Mouse (Mus musculus): ENCODE data around the gene Tanc1. TPM values are rescaled to one million over a fixed set of nuclear protein-coding genes. Genes with fewer than 3 reads are reported as not detected.

Gene Tanc1
- polyA plus RNA-seq, 2 experiments = 1.1 to 1.3 TPM

DNA sequence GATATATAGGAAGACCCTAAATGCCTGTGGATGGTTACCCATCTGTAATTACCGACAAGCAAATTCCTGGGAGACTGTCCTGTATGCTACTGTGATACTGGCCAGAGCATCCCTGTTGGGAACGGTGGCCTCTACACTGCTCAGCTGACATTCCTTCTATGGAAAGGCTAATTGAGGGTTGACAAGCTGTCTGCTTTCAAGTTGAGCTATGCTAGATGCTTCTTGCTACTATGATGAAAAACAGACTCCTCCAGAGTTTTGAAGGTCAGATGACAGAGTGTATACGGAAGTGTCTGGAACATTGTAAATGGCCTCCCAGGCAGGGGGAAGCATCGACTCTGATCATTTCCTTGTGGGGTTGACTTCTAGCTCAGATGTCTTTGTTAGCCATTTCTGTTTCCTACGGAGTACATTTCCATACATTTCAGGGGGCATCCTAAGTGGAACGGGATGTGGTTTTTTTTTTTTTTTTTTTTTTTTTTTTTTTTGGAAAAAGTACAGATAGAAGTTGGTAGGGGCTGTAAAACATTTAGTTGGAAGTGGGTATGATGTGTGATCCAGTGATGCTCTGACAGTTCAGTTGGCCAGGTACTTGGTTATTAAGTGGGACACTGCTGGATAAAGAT is 10.8 kb downstream of the Tanc1 start:
- ATAC-seq (ENCODE audit: insufficient read depth) = no peak
- H3K27me3 ChIP-seq (ENCODE audit: control insufficient read depth, insufficient read depth, low read length) = no peaks in the 10 kb centered on the region
- 37% methylated on average over 6 of the region's 6 CpGs for WGBS (ENCODE audit: insufficient replicate concordance)

DNA sequence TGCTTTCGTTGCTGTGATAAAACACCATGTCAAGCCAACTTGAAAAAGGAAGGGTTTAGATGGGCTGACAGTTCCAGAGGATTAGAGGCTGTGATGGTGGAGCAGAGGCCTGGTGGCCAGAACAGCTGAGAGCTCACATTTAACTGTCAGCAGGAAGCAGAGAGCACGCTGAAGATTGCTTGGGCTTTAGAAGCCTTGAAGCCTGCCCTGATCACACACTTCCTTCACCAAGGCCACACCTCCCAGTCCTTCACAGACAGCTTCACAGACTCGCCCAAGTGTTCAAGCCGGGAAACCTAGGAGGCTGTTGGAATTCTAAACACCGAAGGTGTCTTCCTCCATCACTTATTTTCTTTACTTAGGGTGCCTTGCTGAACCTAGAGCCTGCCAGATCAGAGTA is 12.0 kb downstream of the Tanc1 start:
- no peaks in the 10 kb centered on the region for H3K36me3 ChIP-seq (replicated peaks; ENCODE audit: control insufficient read depth, insufficient read depth, low read depth)
- H3K4me1 ChIP-seq (replicated peaks; ENCODE audit: control insufficient read depth in 2 of 2, insufficient read depth in 2 of 2, low read length in 1 of 2) = no peaks in the 10 kb centered on the region; a peak in 1 of 4 replicates
- H3K27ac ChIP-seq = no peak overlapping the region
- DNase-seq (ENCODE audit: low read depth in 3 of 3, low spot score in 3 of 3) = no peak
- 44% methylated on average over 5 of the region's 5 CpGs for WGBS (ENCODE audit: insufficient replicate concordance)
- ATAC-seq (ENCODE audit: insufficient read depth) = no peak
- H3K4me2 ChIP-seq (ENCODE audit: low read depth) = no peak overlapping the region
- no peak for TF ChIP-seq EP300 (IDR thresholded peaks at IDR 0.05; ENCODE audit: low read depth)
- no peak for TF ChIP-seq CTCF (IDR thresholded peaks at IDR 0.05; ENCODE audit: low read depth)
- no peak overlapping the region for H3K4me3 ChIP-seq (ENCODE audit: insufficient read depth in 1 of 2, low read depth in 2 of 2, low read length in 2 of 2)
- H3K9me3 ChIP-seq (ENCODE audit: control insufficient read depth, low read length) = no peaks in the 10 kb centered on the region
- no peak overlapping the region for H3K9ac ChIP-seq (replicated peaks)
- H3K27me3 ChIP-seq (ENCODE audit: control insufficient read depth, insufficient read depth, low read length) = no peaks in the 10 kb centered on the region

More for the DNA sequence above, 10.8 kb downstream of the Tanc1 start:
- Histone ChIP-seq H3K9me3 (ENCODE audit: control insufficient read depth, low read length) (no peaks in the 10 kb centered on the region), H3K36me3 (replicated peaks; ENCODE audit: control insufficient read depth, insufficient read depth, low read depth) (no peaks in the 10 kb centered on the region), H3K27ac (no peak overlapping the region), H3K9ac (replicated peaks) (no peak overlapping the region), H3K4me3 (ENCODE audit: insufficient read depth in 1 of 2, low read depth in 2 of 2, low read length in 2 of 2) (no peak overlapping the region), H3K4me1 (replicated peaks; ENCODE audit: control insufficient read depth in 2 of 2, insufficient read depth in 2 of 2, low read length in 1 of 2) (no peaks in the 10 kb centered on the region; a peak in 1 of 4 replicates), H3K4me2 (ENCODE audit: low read depth) (no peak overlapping the region)
- TF ChIP-seq EP300 (IDR thresholded peaks at IDR 0.05; ENCODE audit: low read depth) (no peak), CTCF (IDR thresholded peaks at IDR 0.05; ENCODE audit: low read depth) (no peak)
- no peak for DNase-seq (ENCODE audit: low read depth in 3 of 3, low spot score in 3 of 3)

DNA sequence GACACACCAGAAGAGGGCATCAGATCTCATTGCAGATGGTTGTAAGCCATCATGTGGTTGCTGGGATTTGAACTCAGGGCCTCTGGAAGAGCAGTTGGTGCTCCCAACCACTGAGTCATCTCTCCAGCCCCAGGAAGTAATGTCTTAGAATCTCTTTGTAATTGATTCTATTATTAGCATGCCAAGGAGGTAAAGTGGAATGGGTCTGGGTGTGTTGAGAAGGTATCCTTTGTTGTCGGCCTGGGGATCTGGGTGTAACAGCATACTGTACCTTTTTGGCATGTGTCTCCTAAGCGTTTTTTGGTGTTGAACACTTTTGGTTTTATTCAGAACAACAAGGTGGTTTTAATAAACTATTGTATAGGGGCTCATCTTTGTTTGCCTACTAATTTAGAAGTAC is 13.6 kb downstream of the Tanc1 start:
- Histone ChIP-seq H3K36me3 (replicated peaks; ENCODE audit: control insufficient read depth, insufficient read depth, low read depth) (no peaks in the 10 kb centered on the region), H3K27me3 (ENCODE audit: control insufficient read depth, insufficient read depth, low read length) (no peaks in the 10 kb centered on the region), H3K4me2 (ENCODE audit: low read depth) (no peak overlapping the region), H3K9me3 (ENCODE audit: control insufficient read depth, low read length) (no peaks in the 10 kb centered on the region), H3K27ac (no peak overlapping the region), H3K4me1 (replicated peaks; ENCODE audit: control insufficient read depth in 2 of 2, insufficient read depth in 2 of 2, low read length in 1 of 2) (peaks cover 0 to 2% of the 10 kb centered on the region in 2 experiments; a peak in 1 of 4 replicates), H3K4me3 (ENCODE audit: insufficient read depth in 1 of 2, low read depth in 2 of 2, low read length in 2 of 2) (no peak overlapping the region), H3K9ac (replicated peaks) (no peak overlapping the region)
- 66% methylated on average over 2 of the region's 2 CpGs for WGBS (ENCODE audit: insufficient replicate concordance)
- TF ChIP-seq CTCF (IDR thresholded peaks at IDR 0.05; ENCODE audit: low read depth) (no peak), EP300 (IDR thresholded peaks at IDR 0.05; ENCODE audit: low read depth) (no peak)
- no peak for ATAC-seq (ENCODE audit: insufficient read depth)
- no peak for DNase-seq (ENCODE audit: low read depth in 3 of 3, low spot score in 3 of 3)

DNA sequence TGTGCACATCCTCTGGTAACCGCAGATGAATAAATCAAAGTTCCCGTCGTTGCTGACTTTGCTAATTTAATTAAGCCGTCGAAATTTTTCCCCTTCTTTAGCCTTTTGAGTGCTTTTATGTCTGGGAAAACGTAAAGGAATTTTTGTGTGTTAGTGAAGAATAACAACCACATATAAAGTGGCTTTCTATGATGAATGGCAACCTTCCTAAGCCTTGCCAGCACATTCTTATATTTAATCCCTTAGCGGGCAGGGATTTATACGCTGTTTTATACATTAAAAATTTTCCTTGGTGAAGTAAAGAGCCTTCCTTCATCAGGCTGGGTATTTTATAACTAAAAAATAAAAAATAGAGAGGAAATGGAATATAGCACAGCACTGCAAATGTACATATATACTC is 14.1 kb downstream of the Tanc1 start:
- H3K27me3 ChIP-seq (ENCODE audit: control insufficient read depth, insufficient read depth, low read length) = no peaks in the 10 kb centered on the region
- TF ChIP-seq EP300 (IDR thresholded peaks at IDR 0.05; ENCODE audit: low read depth) (no peak), CTCF (IDR thresholded peaks at IDR 0.05; ENCODE audit: low read depth) (no peak)
- no peak overlapping the region for H3K27ac ChIP-seq
- no peaks in the 10 kb centered on the region for H3K36me3 ChIP-seq (replicated peaks; ENCODE audit: control insufficient read depth, insufficient read depth, low read depth)
- DNase-seq (ENCODE audit: low read depth in 3 of 3, low spot score in 3 of 3) = no peak
- no peak overlapping the region for H3K4me3 ChIP-seq (ENCODE audit: insufficient read depth in 1 of 2, low read depth in 2 of 2, low read length in 2 of 2)
- no peak for ATAC-seq (ENCODE audit: insufficient read depth)
- WGBS (ENCODE audit: insufficient replicate concordance) = 74% methylated on average over 8 of the region's 8 CpGs
- peaks cover 0 to 2% of the 10 kb centered on the region in 2 experiments; a peak in 1 of 4 replicates for H3K4me1 ChIP-seq (replicated peaks; ENCODE audit: control insufficient read depth in 2 of 2, insufficient read depth in 2 of 2, low read length in 1 of 2)
- no peak overlapping the region for H3K4me2 ChIP-seq (ENCODE audit: low read depth)
- H3K9ac ChIP-seq (replicated peaks) = no peak overlapping the region
- no peaks in the 10 kb centered on the region for H3K9me3 ChIP-seq (ENCODE audit: control insufficient read depth, low read length)

DNA sequence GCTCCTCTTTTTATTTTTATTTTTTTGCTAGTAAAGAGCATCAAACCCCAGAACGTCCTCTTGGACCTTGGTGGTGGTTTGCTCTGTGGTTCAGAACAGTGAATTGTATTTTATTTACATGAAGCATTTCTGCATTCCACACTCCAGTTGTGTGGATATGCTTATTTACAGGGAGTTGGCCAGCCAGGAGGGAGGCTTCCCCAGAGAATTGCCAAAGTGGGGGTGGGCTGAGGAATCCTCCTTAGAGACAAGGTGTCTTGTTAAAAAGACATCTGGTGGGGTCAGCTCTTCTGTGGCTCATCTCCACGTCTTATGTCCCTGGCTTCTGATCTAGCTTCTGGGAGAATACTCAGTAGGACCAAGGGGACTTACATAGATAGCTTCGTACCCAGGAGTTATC is 14.6 kb downstream of the Tanc1 start:
- WGBS (ENCODE audit: insufficient replicate concordance) = 44% methylated on average over 3 of the region's 3 CpGs
- no peaks in the 10 kb centered on the region for H3K36me3 ChIP-seq (replicated peaks; ENCODE audit: control insufficient read depth, insufficient read depth, low read depth)
- no peak overlapping the region for H3K9ac ChIP-seq (replicated peaks)
- DNase-seq (ENCODE audit: low read depth in 3 of 3, low spot score in 3 of 3) (no peak), ATAC-seq (ENCODE audit: insufficient read depth) (no peak)
- H3K9me3 ChIP-seq (ENCODE audit: control insufficient read depth, low read length) = no peaks in the 10 kb centered on the region
- no peaks in the 10 kb centered on the region for H3K27me3 ChIP-seq (ENCODE audit: control insufficient read depth, insufficient read depth, low read length)
- peaks cover 0 to 2% of the 10 kb centered on the region in 2 experiments; a peak in 1 of 4 replicates for H3K4me1 ChIP-seq (replicated peaks; ENCODE audit: control insufficient read depth in 2 of 2, insufficient read depth in 2 of 2, low read length in 1 of 2)
- no peak overlapping the region for H3K4me3 ChIP-seq (ENCODE audit: insufficient read depth in 1 of 2, low read depth in 2 of 2, low read length in 2 of 2)
- H3K4me2 ChIP-seq (ENCODE audit: low read depth) = no peak overlapping the region
- no peak for TF ChIP-seq CTCF (IDR thresholded peaks at IDR 0.05; ENCODE audit: low read depth)
- TF ChIP-seq EP300 (IDR thresholded peaks at IDR 0.05; ENCODE audit: low read depth) = no peak
- no peak overlapping the region for H3K27ac ChIP-seq
